Mouse (Mus musculus): ENCODE results near the gene Olfr1329. TPM values are rescaled to one million over a fixed set of nuclear protein-coding genes. Genes with fewer than 3 reads are reported as not detected.
A peak's percentile ranks its signal among the peaks of the same experiment; 100 is the strongest.
"Not testable (repeated sequence)": the region's sequence is repeated elsewhere in the genome, so short reads cannot be mapped to it uniquely, and the experiment has no call there.

Olfr1329 gene
- polyA plus RNA-seq (2016; fragmentation: Nextera tagmentation; extraction: Ambion mirVana): not detected in 2 replicates

- 83% methylated on average over 2 of the region's 2 CpGs for WGBS
- H3K27me3 ChIP-seq (ENCODE audit: insufficient read depth, poor library complexity, severe bottlenecking); H3K4me3 ChIP-seq; H3K27ac ChIP-seq; DNase-seq (ENCODE audit: low spot score); H3K36me3 ChIP-seq; H3K9me3 ChIP-seq; H3K4me1 ChIP-seq: not testable (repeated sequence)
Observed at GRCm38 (mm10) chr4:118917365-118917764, at the start of gene Olfr1329. Gene Olfr1329, minus strand, starts transcription at chr4:118917465.

GRCm38 (mm10) chr4:118961141-118961628 lies 43.9 kb upstream of the Olfr1329 start, which contains the start of gene Lao1:
Gene Lao1, plus strand, starts transcription at chr4:118961578.
- peak; percentile 25 for DNase-seq (ENCODE audit: low spot score)
- Histone ChIP-seq H3K9me3 (no peaks in the 10 kb centered on the region), H3K4me1 (no peaks in the 10 kb centered on the region), H3K27me3 (ENCODE audit: insufficient read depth, poor library complexity, severe bottlenecking) (no peaks in the 10 kb centered on the region), H3K27ac (no peak within 1 kb of the TSS), H3K4me3 (no peak within 1 kb of the TSS), H3K36me3 (no peaks in the 10 kb centered on the region)
- WGBS: 70% methylated on average over 2 of the region's 2 CpGs

- 81% methylated on average over 7 of the region's 7 CpGs for WGBS
- H3K36me3 ChIP-seq: no peaks in the 10 kb centered on the region
- no peaks in the 10 kb centered on the region; the same call in 1 of the 2 replicates for H3K27me3 ChIP-seq (ENCODE audit: insufficient read depth, poor library complexity, severe bottlenecking)
- peak; percentile 58 for DNase-seq (ENCODE audit: low spot score)
- no peak overlapping the region for H3K4me3 ChIP-seq
- H3K4me1 ChIP-seq: no peaks in the 10 kb centered on the region
- no peaks in the 10 kb centered on the region for H3K9me3 ChIP-seq
- no peak overlapping the region for H3K27ac ChIP-seq
Observed at GRCm38 (mm10) chr4:118958812-118959211, 41.5 kb upstream of the Olfr1329 start.

GRCm38 (mm10) chr4:118938512-118938911 lies 21.2 kb upstream of the Olfr1329 start, which contains the start of gene Olfr1328:
Gene Olfr1328, minus strand, starts transcription at chr4:118938612.
- 68% methylated on average over 2 of the region's 2 CpGs for WGBS
- Histone ChIP-seq H3K27ac (no peak within 1 kb of the TSS), H3K4me1 (no peaks in the 10 kb centered on the region), H3K27me3 (ENCODE audit: insufficient read depth, poor library complexity, severe bottlenecking) (no peaks in the 10 kb centered on the region), H3K9me3 (no peaks in the 10 kb centered on the region), H3K36me3 (no peaks in the 10 kb centered on the region), H3K4me3 (no peak within 1 kb of the TSS)
- DNase-seq (ENCODE audit: low spot score): no peak

- not testable (repeated sequence) for DNase-seq (ENCODE audit: low spot score); H3K9me3 ChIP-seq; H3K36me3 ChIP-seq; H3K4me3 ChIP-seq; H3K4me1 ChIP-seq; H3K27ac ChIP-seq; H3K27me3 ChIP-seq (ENCODE audit: insufficient read depth, poor library complexity, severe bottlenecking)
- 81% methylated on average over 3 of the region's 3 CpGs for WGBS
Observed at GRCm38 (mm10) chr4:118931326-118931725, 14.1 kb upstream of the Olfr1329 start.

GRCm38 (mm10) chr4:118901981-118902380 lies 15.3 kb downstream of the Olfr1329 start:
- H3K9me3 ChIP-seq: no peaks in the 10 kb centered on the region
- no peaks in the 10 kb centered on the region for H3K36me3 ChIP-seq
- no peaks in the 10 kb centered on the region for H3K27me3 ChIP-seq (ENCODE audit: insufficient read depth, poor library complexity, severe bottlenecking)
- no peak for DNase-seq (ENCODE audit: low spot score)
- H3K27ac ChIP-seq: no peak overlapping the region
- no peak overlapping the region for H3K4me3 ChIP-seq
- no peaks in the 10 kb centered on the region for H3K4me1 ChIP-seq
- WGBS: 71% methylated on average over 2 of the region's 2 CpGs

GRCm38 (mm10) chr4:118888297-118888696 lies 29.0 kb downstream of the Olfr1329 start, which contains the start of gene Olfr1330:
Gene Olfr1330, plus strand, starts transcription at chr4:118888597.
- H3K4me3 ChIP-seq: no peak within 1 kb of the TSS
- H3K4me1 ChIP-seq: no peaks in the 10 kb centered on the region
- 84% methylated on average over 1 of the region's 1 CpGs for WGBS
- no peaks in the 10 kb centered on the region for H3K27me3 ChIP-seq (ENCODE audit: insufficient read depth, poor library complexity, severe bottlenecking)
- DNase-seq (ENCODE audit: low spot score): no peak
- H3K27ac ChIP-seq: no peak within 1 kb of the TSS
- H3K9me3 ChIP-seq: no peaks in the 10 kb centered on the region
- H3K36me3 ChIP-seq: no peaks in the 10 kb centered on the region

- Histone ChIP-seq H3K36me3 (no peaks in the 10 kb centered on the region), H3K4me1 (no peaks in the 10 kb centered on the region), H3K27me3 (ENCODE audit: insufficient read depth, poor library complexity, severe bottlenecking) (no peaks in the 10 kb centered on the region), H3K4me3 (no peak overlapping the region), H3K9me3 (no peaks in the 10 kb centered on the region), H3K27ac (no peak overlapping the region)
- DNase-seq (ENCODE audit: low spot score): no peak
Observed at GRCm38 (mm10) chr4:118867566-118867965, 49.7 kb downstream of the Olfr1329 start.

Other genes starting within 250 kb of the Olfr1329 start
- not detected in 2 replicates for gene Olfr1342, start 224.7 kb downstream of the Olfr1329 start, polyA plus RNA-seq (2016; fragmentation: Nextera tagmentation; extraction: Ambion mirVana)
- gene Olfr1341, start 213.9 kb downstream of the Olfr1329 start, polyA plus RNA-seq (2016; fragmentation: Nextera tagmentation; extraction: Ambion mirVana): 0.03 TPM in 1 of 2 replicates, not detected in the other
- not detected in 2 replicates for gene Olfr1340, start 197.3 kb downstream of the Olfr1329 start, polyA plus RNA-seq (2016; fragmentation: Nextera tagmentation; extraction: Ambion mirVana)
- not detected in 2 replicates for gene Olfr1339, start 185.3 kb downstream of the Olfr1329 start, polyA plus RNA-seq (2016; fragmentation: Nextera tagmentation; extraction: Ambion mirVana)
- gene Olfr1338, start 158.7 kb downstream of the Olfr1329 start, polyA plus RNA-seq (2016; fragmentation: Nextera tagmentation; extraction: Ambion mirVana): not detected in 2 replicates
- gene Olfr1337, start 134.9 kb downstream of the Olfr1329 start, polyA plus RNA-seq (2016; fragmentation: Nextera tagmentation; extraction: Ambion mirVana): not detected in 2 replicates
- not detected in 2 replicates for gene Olfr1335, start 107.5 kb downstream of the Olfr1329 start, polyA plus RNA-seq (2016; fragmentation: Nextera tagmentation; extraction: Ambion mirVana)
- gene Olfr1333, start 81.2 kb downstream of the Olfr1329 start, polyA plus RNA-seq (2016; fragmentation: Nextera tagmentation; extraction: Ambion mirVana): not detected in 2 replicates
- gene Olfr1331, start 52.8 kb downstream of the Olfr1329 start, polyA plus RNA-seq (2016; fragmentation: Nextera tagmentation; extraction: Ambion mirVana): not detected in 2 replicates
- 0.04 and 0.10 TPM in 2 replicates for gene Olfr1330, start 28.9 kb downstream of the Olfr1329 start, polyA plus RNA-seq (2016; fragmentation: Nextera tagmentation; extraction: Ambion mirVana)
- 0.05 TPM in 1 of 2 replicates, not detected in the other for gene Olfr1328, start 21.1 kb upstream of the Olfr1329 start, polyA plus RNA-seq (2016; fragmentation: Nextera tagmentation; extraction: Ambion mirVana)
- gene Lao1, start 44.1 kb upstream of the Olfr1329 start, polyA plus RNA-seq (2016; fragmentation: Nextera tagmentation; extraction: Ambion mirVana): not detected in 2 replicates
- 549 and 607 TPM in 2 replicates for gene Slc2a1, start 191.2 kb upstream of the Olfr1329 start, polyA plus RNA-seq (2016; fragmentation: Nextera tagmentation; extraction: Ambion mirVana)